In the genomic region with DNA sequence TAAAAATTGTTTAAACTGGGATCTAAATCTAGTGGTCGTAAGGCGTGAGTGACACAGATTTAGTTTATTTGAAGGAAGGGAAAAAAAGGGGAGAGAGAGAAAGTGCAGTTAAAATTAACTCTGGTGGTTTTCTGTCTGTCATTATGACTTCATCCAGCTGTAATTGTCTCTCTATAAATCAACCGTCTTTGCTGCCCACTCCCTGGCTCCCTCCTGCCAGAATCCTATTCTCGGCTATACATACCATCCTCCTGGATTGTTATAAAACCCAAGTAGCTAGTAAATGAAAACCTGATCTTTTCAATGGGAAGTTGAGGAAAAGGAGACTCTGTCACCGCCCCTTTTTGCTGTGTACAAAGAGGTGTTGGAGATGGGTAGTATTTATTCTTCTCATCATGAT, we compare ENCODE assay signal across 20 mouse cellular contexts.
"Had no signal": no experiment of that assay in that cellular context is flagged by ENCODE, and none has a peak within 500 bp of the region (broad histone marks: within the 10 kb centered on the region; RNA-seq: fewer than 3 reads in every experiment).

No protein-coding gene starts in this region.

- H3K9me3 ChIP-seq: limb, embryonic 10.5 days; limb, embryonic 13.5 days; liver, embryonic 12.5 days; liver, embryonic 15.5 days; neural tube, embryonic 12.5 days; neural tube, embryonic 15.5 days; stomach, embryonic 15.5 days had no signal

- ATAC-seq: inflammation-experienced regulatory T-cells, adult 6 months; intestine, embryonic 16.5 days; liver, embryonic 12.5 days had no signal

- H3K36me3 ChIP-seq: limb, embryonic 10.5 days; limb, embryonic 13.5 days; liver, embryonic 12.5 days; liver, embryonic 15.5 days; neural tube, embryonic 12.5 days; neural tube, embryonic 15.5 days; stomach, embryonic 15.5 days had no signal

- H3K9ac ChIP-seq: limb, embryonic 13.5 days; liver, embryonic 12.5 days; liver, embryonic 15.5 days; neural tube, embryonic 12.5 days; neural tube, embryonic 15.5 days; stomach, embryonic 15.5 days had no signal

- DNase-seq: kidney, adult 2 months; kidney, postnatal 10 days; kidney, postnatal 36 days; layer of hippocampus, postnatal 36 days; liver; lung, adult 2 months; midbrain, embryonic 14.5 days; spleen, adult 18-20 months; thymus, adult 18-20 months; thymus, postnatal 4 days had no signal

- H3K27me3 ChIP-seq: limb, embryonic 13.5 days; liver, embryonic 12.5 days; liver, embryonic 15.5 days; neural tube, embryonic 12.5 days; neural tube, embryonic 15.5 days; stomach, embryonic 15.5 days had no signal

- H3K27ac ChIP-seq: limb, embryonic 10.5 days; limb, embryonic 13.5 days; liver, embryonic 12.5 days; liver, embryonic 15.5 days; neural tube, embryonic 12.5 days; neural tube, embryonic 15.5 days; stomach, embryonic 15.5 days had no signal

- H3K4me3 ChIP-seq: limb, embryonic 10.5 days; limb, embryonic 13.5 days; liver, embryonic 12.5 days; liver, embryonic 15.5 days; neural tube, embryonic 12.5 days; neural tube, embryonic 15.5 days; stomach, embryonic 15.5 days had no signal

- H3K4me1 ChIP-seq: limb, embryonic 10.5 days; limb, embryonic 13.5 days; liver, embryonic 15.5 days; neural tube, embryonic 12.5 days had no signal

- H3K4me2 ChIP-seq: limb, embryonic 13.5 days; liver, embryonic 12.5 days; liver, embryonic 15.5 days; midbrain, embryonic 11.5 days; neural tube, embryonic 12.5 days; neural tube, embryonic 15.5 days; stomach, embryonic 15.5 days had no signal
